Mouse (Mus musculus) cortical plate, adult 2 months (tissue): ENCODE data around the gene Chrna7. TPM values are rescaled to one million over a fixed set of nuclear protein-coding genes. Genes with fewer than 3 reads are reported as not detected.

Experiments used
- H3K27ac ChIP-seq: fragments of 200-500 bp; 2 replicates; pipeline ENCODE4 v1.5.1; 2012; ENCODE audit warnings: low read length, control low read depth, inconsistent platforms; ENCODE audit not compliant: insufficient read depth
- H3K4me1 ChIP-seq: fragments of 200-500 bp; 2 replicates; pipeline ENCODE4 v1.6.1; 2011; ENCODE audit warnings: low read length; ENCODE audit not compliant: control insufficient read depth, insufficient read depth
- H3K4me3 ChIP-seq: fragments of 200-500 bp; 2 replicates; pipeline ENCODE4 v1.5.1; 2011; ENCODE audit warnings: mild to moderate bottlenecking, low read length, control low read depth; ENCODE audit not compliant: insufficient read depth
- CTCF ChIP-seq: fragments of 200-500 bp; IDR thresholded peaks from 2 replicates; pipeline ENCODE4 v1.5.1; 2011; ENCODE audit warnings: mild to moderate bottlenecking, control low read depth, low read length; ENCODE audit not compliant: insufficient read depth; ENCODE audit errors: extremely low read depth
- POLR2A ChIP-seq: fragments of 200-500 bp; IDR thresholded peaks from 2 replicates; pipeline ENCODE4 v1.6.1; 2011; ENCODE audit warnings: mild to moderate bottlenecking, low read length, control low read depth; ENCODE audit not compliant: insufficient read depth; ENCODE audit errors: extremely low read depth
- polyA plus RNA-seq: library from polyadenylated mRNA; depleted of rRNA; stranded (reverse); fragments of >200 nt; gene quantifications from 2 replicates; pipeline ENCODE4 v1.2.3, GENCODE M21; 2012; rRNA removed

The Chrna7 gene
- polyA plus RNA-seq: 9.0 and 9.7 TPM in 2 replicates

- H3K4me3 ChIP-seq: peak within 1 kb of the TSS; percentile 80
- H3K27ac ChIP-seq: no peak within 1 kb of the TSS
- TF ChIP-seq POLR2A (no peak), CTCF (peak; percentile 35)
- no peaks in the 10 kb centered on the region; the same call in 1 of the 2 replicates for H3K4me1 ChIP-seq
Measured at GRCm38 (mm10) chr7:63212084-63212723, at the start of gene Chrna7. Gene Chrna7, minus strand, starts transcription at chr7:63212569.

DNA sequence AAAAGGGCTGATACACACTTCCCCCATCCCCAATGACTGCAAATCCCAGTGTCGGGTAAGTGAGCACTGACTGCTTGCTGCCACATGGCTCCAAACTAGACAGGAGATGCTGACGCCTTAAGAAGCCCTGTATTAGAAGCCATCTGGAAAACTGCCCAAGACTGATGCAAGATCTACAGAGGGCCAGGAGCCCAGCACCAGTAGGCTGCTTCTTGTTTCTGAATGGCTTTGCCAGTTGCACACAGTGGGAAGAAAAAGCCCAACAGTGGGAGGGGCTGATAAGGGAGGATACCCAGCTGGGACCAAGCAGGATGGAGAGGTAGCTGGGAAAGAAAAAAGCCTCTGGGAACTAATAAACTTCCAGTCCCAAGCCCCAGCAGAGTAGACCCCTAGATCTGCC is 37.0 kb upstream of the Chrna7 start:
- no peak for TF ChIP-seq CTCF
- TF ChIP-seq POLR2A: no peak
- H3K4me1 ChIP-seq: no peaks in the 10 kb centered on the region
- no peak overlapping the region for H3K27ac ChIP-seq
- no peak overlapping the region for H3K4me3 ChIP-seq

- Histone ChIP-seq H3K4me3 (no peak overlapping the region), H3K4me1 (no peaks in the 10 kb centered on the region), H3K27ac (no peak overlapping the region)
- TF ChIP-seq CTCF (no peak), POLR2A (no peak)
Measured at GRCm38 (mm10) chr7:63237852-63238516, 25.6 kb upstream of the Chrna7 start.

DNA sequence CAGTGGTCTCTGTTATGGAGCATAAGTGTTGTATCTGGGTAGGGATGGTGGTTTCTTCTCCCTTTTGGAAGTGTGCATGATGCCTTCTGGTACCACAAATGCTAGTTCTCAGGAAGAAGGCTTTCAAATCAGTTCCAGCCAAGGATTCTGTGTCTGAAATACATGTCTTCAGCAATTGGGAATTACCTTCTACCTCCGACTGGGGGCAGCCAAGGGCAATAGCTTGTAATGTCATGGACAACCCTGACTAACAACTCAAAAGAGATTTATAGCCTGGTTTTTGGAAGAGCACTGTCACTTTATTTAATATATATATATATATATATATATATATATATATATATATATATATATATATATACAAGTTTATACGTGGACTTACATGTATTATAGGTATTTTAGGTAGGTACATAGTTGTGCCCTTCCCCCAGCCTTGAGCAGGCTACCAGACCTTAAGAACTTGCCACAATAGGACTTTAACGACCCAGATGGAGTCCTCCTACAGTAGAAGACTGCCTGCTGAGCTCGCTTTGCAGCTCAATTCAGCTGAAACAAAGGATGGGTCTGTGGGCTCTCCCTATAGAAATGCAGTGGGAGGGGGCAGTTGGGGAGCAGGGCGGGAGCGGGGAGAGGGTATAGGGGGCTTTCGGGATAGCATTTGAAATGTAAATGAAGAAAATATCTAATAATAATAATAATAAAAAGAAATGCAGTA is 12.9 kb upstream of the Chrna7 start:
- TF ChIP-seq POLR2A (no peak), CTCF (no peak)

GRCm38 (mm10) chr7:63211641-63212083 is 707 bp downstream of the Chrna7 start:
- H3K4me3 ChIP-seq: peak overlapping the region; percentile 80
- H3K4me1 ChIP-seq: no peaks in the 10 kb centered on the region; the same call in 1 of the 2 replicates
- no peak overlapping the region for H3K27ac ChIP-seq
- TF ChIP-seq POLR2A: no peak
- no peak for TF ChIP-seq CTCF

More for the DNA sequence above, 12.9 kb upstream of the Chrna7 start:
- H3K27ac ChIP-seq: no peak overlapping the region
- no peak overlapping the region for H3K4me3 ChIP-seq
- no peaks in the 10 kb centered on the region for H3K4me1 ChIP-seq

- Histone ChIP-seq H3K4me1 (no peaks in the 10 kb centered on the region; the same call in 1 of the 2 replicates), H3K27ac (no peak overlapping the region), H3K4me3 (no peak overlapping the region)
- TF ChIP-seq POLR2A: no peak
- TF ChIP-seq CTCF: no peak
Measured at GRCm38 (mm10) chr7:63209501-63209900, 2.9 kb downstream of the Chrna7 start.

DNA sequence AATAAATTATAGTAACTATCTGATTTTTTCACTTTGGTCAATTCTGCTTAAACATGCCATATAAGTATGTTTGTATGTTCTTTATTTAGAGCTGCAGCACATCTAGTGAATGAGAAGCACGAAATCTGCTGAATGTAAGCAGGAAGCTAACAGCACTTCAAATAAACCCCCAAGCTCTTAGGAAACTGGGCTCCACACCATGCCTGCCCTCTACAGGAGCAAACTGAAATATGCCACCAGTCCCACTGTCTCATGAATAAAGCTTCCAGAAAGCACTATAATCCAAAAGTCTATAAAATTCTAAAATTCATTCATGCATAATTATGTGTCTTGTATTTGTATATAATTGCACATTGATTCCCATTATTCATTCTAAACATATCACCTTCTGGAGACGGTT is 5.2 kb downstream of the Chrna7 start:
- Histone ChIP-seq H3K27ac (no peak overlapping the region), H3K4me1 (no peaks in the 10 kb centered on the region; the same call in 1 of the 2 replicates), H3K4me3 (no peak overlapping the region)
- TF ChIP-seq POLR2A (no peak), CTCF (peak; percentile 51)

- H3K4me3 ChIP-seq: no peak overlapping the region
- no peaks in the 10 kb centered on the region for H3K4me1 ChIP-seq
- no peak for TF ChIP-seq CTCF
- TF ChIP-seq POLR2A: no peak
- no peak overlapping the region for H3K27ac ChIP-seq
Measured at GRCm38 (mm10) chr7:63195560-63195959, 16.8 kb downstream of the Chrna7 start.

- Histone ChIP-seq H3K27ac (no peak overlapping the region), H3K4me1 (no peaks in the 10 kb centered on the region; the same call in 1 of the 2 replicates), H3K4me3 (no peak overlapping the region)
- TF ChIP-seq CTCF (no peak), POLR2A (no peak)
Measured at GRCm38 (mm10) chr7:63189647-63190534, 22.5 kb downstream of the Chrna7 start.
